Mouse (Mus musculus) C2C12 (cell line): ENCODE measurements around the gene Spout1.

Source experiments
- CEBPB ChIP-seq: IDR thresholded peaks from one replicate; pipeline ENCODE4 v1.6.1; 2011; ENCODE audit warnings: low read depth, mild to moderate bottlenecking, control low read depth, moderate library complexity
- CTCF ChIP-seq: IDR thresholded peaks from one replicate; pipeline ENCODE4 v1.5.1; 2011; ENCODE audit not compliant: control insufficient read depth, insufficient read depth, insufficient read length
- FOSL1 ChIP-seq: IDR thresholded peaks from one replicate; pipeline ENCODE4 v1.8.0; 2011; ENCODE audit warnings: mild to moderate bottlenecking, low read length; ENCODE audit not compliant: poor library complexity, insufficient read depth, severe bottlenecking
- MAX ChIP-seq: IDR thresholded peaks from one replicate; pipeline ENCODE4 v1.6.1; 2011; ENCODE audit warnings: mild to moderate bottlenecking, control low read depth
- MYOD1 ChIP-seq: IDR thresholded peaks from one replicate; pipeline ENCODE4 v1.6.1; 2011; ENCODE audit warnings: low read depth; ENCODE audit not compliant: control insufficient read depth, insufficient read length
- MYOG ChIP-seq: IDR thresholded peaks from one replicate; pipeline ENCODE4 v1.6.1; 2011; ENCODE audit not compliant: control insufficient read depth, insufficient read length; ENCODE audit errors: extremely low read depth
- USF1 ChIP-seq: IDR thresholded peaks from one replicate; pipeline ENCODE4 v1.6.1; 2011; ENCODE audit warnings: low read depth, mild to moderate bottlenecking, control low read depth, moderate library complexity

DNA sequence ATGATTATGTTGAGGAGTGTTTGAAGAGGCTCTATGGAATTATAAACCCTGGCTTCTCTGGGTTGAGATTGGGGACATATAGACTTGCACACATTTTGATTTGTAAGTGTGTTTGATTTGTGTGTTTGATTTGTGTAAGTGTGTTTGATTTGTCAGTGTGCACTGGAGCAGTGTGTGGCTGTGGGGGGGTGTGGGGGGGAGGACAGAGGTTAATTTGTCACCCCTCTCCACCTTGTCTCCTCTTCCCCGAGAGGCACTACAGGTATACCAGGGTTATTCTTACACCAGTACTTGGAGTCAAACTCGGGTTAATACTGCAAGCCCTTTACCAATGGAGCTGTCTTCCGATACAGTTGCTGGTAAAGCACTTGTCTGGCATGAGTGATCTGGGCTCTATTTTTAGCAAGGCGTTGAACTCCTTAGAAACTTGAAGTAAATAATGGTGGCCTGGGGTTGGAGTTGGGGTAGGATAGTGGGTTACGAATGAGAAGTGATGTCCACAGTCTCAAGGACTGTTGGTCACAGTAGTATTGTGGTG lies 22.2 kb upstream of the Spout1 start:
- TF ChIP-seq CTCF (no peak), MYOD1 (no peak), FOSL1 (no peak), CEBPB (no peak), MAX (no peak), USF1 (no peak), MYOG (no peak)
